Mouse (Mus musculus) adrenal gland (tissue): ENCODE measurements around the gene Ccdc169.

Experiments
- intact Hi-C: fragments of 180-260 bp; cut with DNase I; formaldehyde crosslinking; loops from one replicate; pipeline ENCODE4 v1.15.1; 2025
- long read RNA-seq, 2 experiments: library from polyadenylated mRNA; unstranded; transcript quantifications; one replicate each; pipeline ENCODE4 v2.0.0; 2020; ENCODE audit warnings: borderline replicate concordance in 1 of 2; ENCODE audit not compliant: insufficient replicate concordance in 1 of 2

Gene Ccdc169
- long read RNA-seq, experiment 1 = 0 reads
- long read RNA-seq, experiment 2 = 0 reads

GRCm38 (mm10) chr3:55137039-55137438 is at the start of gene Ccdc169:
TSS of gene Ccdc169 (plus strand) at chr3:55137339.
- intact Hi-C loops = no loop called here

GRCm38 (mm10) chr3:55087360-55087759 is 49.8 kb upstream of the Ccdc169 start:
- intact Hi-C loops = no loop called here

- intact Hi-C loops = no loop called here
These were observed 48.8 kb upstream of the Ccdc169 start for GRCm38 (mm10) chr3:55088359-55088758.

- intact Hi-C loops = no loop called here
These were observed 48.3 kb upstream of the Ccdc169 start for GRCm38 (mm10) chr3:55088843-55089242.

GRCm38 (mm10) chr3:55089291-55089690 is 47.8 kb upstream of the Ccdc169 start:
- intact Hi-C loops = no loop called here

GRCm38 (mm10) chr3:55093161-55093560 is 44.0 kb upstream of the Ccdc169 start:
- intact Hi-C loops = no loop called here

GRCm38 (mm10) chr3:55095968-55096654 is 41.0 kb upstream of the Ccdc169 start:
- intact Hi-C loops = no loop called here

- intact Hi-C loops = no loop called here
These were observed 40.5 kb upstream of the Ccdc169 start for GRCm38 (mm10) chr3:55096655-55097005.

GRCm38 (mm10) chr3:55097186-55097585 is 40.0 kb upstream of the Ccdc169 start:
- intact Hi-C loops = no loop called here

GRCm38 (mm10) chr3:55098014-55098413 is 39.1 kb upstream of the Ccdc169 start:
- intact Hi-C loops = no loop called here

- intact Hi-C loops = no loop called here
These were observed 38.1 kb upstream of the Ccdc169 start for GRCm38 (mm10) chr3:55098990-55099389.

- intact Hi-C loops = no loop called here
These were observed 36.0 kb upstream of the Ccdc169 start for GRCm38 (mm10) chr3:55101092-55101491.

- intact Hi-C loops = no loop called here
These were observed 31.6 kb upstream of the Ccdc169 start for GRCm38 (mm10) chr3:55105372-55106023.

- intact Hi-C loops = no loop called here
These were observed 31.1 kb upstream of the Ccdc169 start for GRCm38 (mm10) chr3:55106051-55106450.

GRCm38 (mm10) chr3:55109097-55109496 is 28.0 kb upstream of the Ccdc169 start:
- intact Hi-C loops = no loop called here

GRCm38 (mm10) chr3:55111935-55112709 is 25.0 kb upstream of the Ccdc169 start, which contains the start of gene Spg20:
TSS of gene Spg20 (plus strand) at chr3:55112108.
- intact Hi-C loops = loop anchor here (2.0 kb wide), 1 partner anchor 31 kb away; no protein-coding TSS in a partner anchor

GRCm38 (mm10) chr3:55112710-55113415 is 24.3 kb upstream of the Ccdc169 start:
- intact Hi-C loops = no loop called here

- intact Hi-C loops = no loop called here
These were observed 22.6 kb upstream of the Ccdc169 start for GRCm38 (mm10) chr3:55114313-55115065.

- intact Hi-C loops = no loop called here
These were observed 22.1 kb upstream of the Ccdc169 start for GRCm38 (mm10) chr3:55115071-55115470.

- intact Hi-C loops = no loop called here
These were observed 21.1 kb upstream of the Ccdc169 start for GRCm38 (mm10) chr3:55115989-55116388.
